Mouse (Mus musculus) layer of hippocampus, adult 9-10 months (tissue): ENCODE data around the gene Rab28.
"Not testable (repeated sequence)": the region's sequence is repeated elsewhere in the genome, so short reads cannot be mapped to it uniquely, and the experiment has no call there.

Experiments
- DNase-seq: peaks from one replicate; pipeline ENCODE4 v3.0.0; 2022; ENCODE audit warnings: low spot score

Rab28 gene

GRCm38 (mm10) chr5:41708051-41708630, at the start of gene Rab28:
Gene Rab28 (minus strand): TSS chr5:41708157.
- DNase-seq = peak; percentile 99

- DNase-seq = no peak
Observed at GRCm38 (mm10) chr5:41757338-41757737, 49.4 kb upstream of the Rab28 start.

GRCm38 (mm10) chr5:41756396-41756795, 48.4 kb upstream of the Rab28 start:
- no peak for DNase-seq

- DNase-seq = no peak
Observed at GRCm38 (mm10) chr5:41755373-41755960, 47.5 kb upstream of the Rab28 start.

- DNase-seq = no peak
Observed at GRCm38 (mm10) chr5:41754836-41755235, 46.9 kb upstream of the Rab28 start.

- DNase-seq = no peak
Observed at GRCm38 (mm10) chr5:41754226-41754775, 46.3 kb upstream of the Rab28 start.

GRCm38 (mm10) chr5:41752721-41753120, 44.8 kb upstream of the Rab28 start:
- no peak for DNase-seq

- DNase-seq = no peak
Observed at GRCm38 (mm10) chr5:41744898-41745780, 37.2 kb upstream of the Rab28 start.

- DNase-seq = no peak
Observed at GRCm38 (mm10) chr5:41744234-41744633, 36.3 kb upstream of the Rab28 start.

- DNase-seq = no peak
Observed at GRCm38 (mm10) chr5:41738817-41739216, 30.9 kb upstream of the Rab28 start.

- DNase-seq = no peak
Observed at GRCm38 (mm10) chr5:41737039-41737438, 29.1 kb upstream of the Rab28 start.

- DNase-seq = no peak
Observed at GRCm38 (mm10) chr5:41727017-41727416, 19.1 kb upstream of the Rab28 start.

- DNase-seq = no peak
Observed at GRCm38 (mm10) chr5:41725573-41725972, 17.6 kb upstream of the Rab28 start.

- DNase-seq = peak; percentile 7
Observed at GRCm38 (mm10) chr5:41707115-41708015, 592 bp downstream of the Rab28 start.

GRCm38 (mm10) chr5:41706777-41707114, 1.2 kb downstream of the Rab28 start:
- DNase-seq = no peak

GRCm38 (mm10) chr5:41701085-41701484, 6.9 kb downstream of the Rab28 start:
- DNase-seq = not testable (repeated sequence)

GRCm38 (mm10) chr5:41697958-41698357, 10.0 kb downstream of the Rab28 start:
- no peak for DNase-seq

GRCm38 (mm10) chr5:41685016-41685415, 22.9 kb downstream of the Rab28 start:
- DNase-seq = no peak

- DNase-seq = no peak
Observed at GRCm38 (mm10) chr5:41683976-41684375, 24.0 kb downstream of the Rab28 start.

- DNase-seq = no peak
Observed at GRCm38 (mm10) chr5:41666012-41666411, 41.9 kb downstream of the Rab28 start.

- DNase-seq = no peak
Observed at GRCm38 (mm10) chr5:41636793-41637192, 71.2 kb downstream of the Rab28 start.
